Mouse (Mus musculus) G1E (cell line): ENCODE measurements at regions not wholly inside any gene's neighbourhood (a gene's known extent, or its start where the extent isn't known, plus 50 kb on each side); places are given as distances from the start of the nearest gene placed in this dataset.

Experiments used
- CTCF ChIP-seq: IDR thresholded peaks from 2 replicates; pipeline ENCODE4 v1.5.1; 2012; ENCODE audit warnings: low read depth, low read length, inconsistent platforms, mixed read lengths
- GATA1 ChIP-seq: IDR thresholded peaks from 2 replicates; pipeline ENCODE4 v1.6.1; 2012; ENCODE audit warnings: borderline replicate concordance, low read length, inconsistent platforms, mixed read lengths
- GATA2 ChIP-seq: IDR thresholded peaks from 2 replicates; pipeline ENCODE4 v1.6.1; 2012; ENCODE audit warnings: low read depth, low read length, inconsistent platforms, borderline replicate concordance
- POLR2AphosphoS5 ChIP-seq: IDR thresholded peaks from 2 replicates; pipeline ENCODE4 v1.6.1; 2012; ENCODE audit warnings: low read depth, low read length, inconsistent platforms; ENCODE audit not compliant: insufficient replicate concordance
- TAL1 ChIP-seq: conservative IDR thresholded peaks from 2 replicates; pipeline ENCODE4 v1.6.1; 2012; ENCODE audit warnings: low read depth, low read length, inconsistent platforms, mixed read lengths

DNA sequence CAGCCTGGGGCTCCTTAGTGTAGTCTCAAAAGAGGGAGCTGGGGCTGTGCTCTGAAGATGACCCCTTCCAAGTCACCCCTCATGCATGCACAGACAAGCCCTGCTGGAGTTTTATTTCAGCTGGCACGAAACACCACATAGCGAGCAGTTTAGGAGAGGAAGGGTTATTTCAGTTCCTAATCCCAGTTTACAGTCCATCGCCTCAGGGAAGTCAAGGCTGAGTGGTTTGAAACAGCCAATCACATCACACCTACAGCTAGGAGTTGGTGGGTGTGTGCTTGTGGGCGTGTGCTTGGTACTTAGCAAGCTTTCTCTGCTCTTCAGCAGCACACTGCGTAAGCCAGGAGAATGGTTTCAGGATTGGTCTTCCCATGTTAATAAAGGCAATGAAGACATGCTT is 202.4 kb downstream of the Vrk1 start:
- TF ChIP-seq CTCF (no peak), POLR2AphosphoS5 (no peak), GATA1 (no peak), TAL1 (no peak), GATA2 (no peak)
